In the genomic region with DNA sequence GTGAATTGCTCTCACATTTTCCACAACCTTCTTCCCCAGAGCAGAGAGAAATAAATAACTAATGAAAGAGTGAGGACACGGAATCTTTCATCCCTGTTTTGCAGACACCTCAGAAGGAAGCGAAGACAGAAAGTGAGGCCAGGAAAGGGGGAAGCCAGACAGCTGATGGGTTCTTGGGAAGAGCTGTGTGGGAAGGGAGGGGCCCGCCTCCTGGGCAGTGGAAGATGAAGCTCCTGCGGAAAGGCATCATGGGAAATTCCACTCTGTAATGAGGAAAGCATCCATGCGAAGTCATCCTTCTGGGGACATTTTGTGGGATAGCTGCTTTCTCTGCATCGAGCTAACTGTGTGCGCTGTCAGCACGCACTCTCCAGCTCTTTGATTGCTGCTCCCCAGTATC, we compare ENCODE assay signal across 17 mouse cellular contexts.
DNase-seq lines count a peak whose midpoint lies in the region; ATAC-seq and TF ChIP-seq lines count a peak whose summit lies in the region.
"Had no signal": no experiment of that assay in that cellular context is flagged by ENCODE, and none has a peak within 500 bp of the region (broad histone marks: within the 10 kb centered on the region; RNA-seq: fewer than 3 reads in every experiment).

No protein-coding gene starts in this region.

- no peaks in the 10 kb centered on the region for H3K27me3 ChIP-seq in hindbrain, embryonic 13.5 days
- H3K27me3 ChIP-seq in hindbrain, embryonic 11.5 days (ENCODE audit: control insufficient read depth, insufficient read depth, low read length) = no peaks in the 10 kb centered on the region
- H3K27me3 ChIP-seq in hindbrain, postnatal 0 days (ENCODE audit: insufficient read depth, low read length) = no peaks in the 10 kb centered on the region
- H3K27me3 ChIP-seq in neural tube, embryonic 14.5 days (ENCODE audit: control insufficient read depth, insufficient read depth, low read length) = no peaks in the 10 kb centered on the region
- H3K27me3 ChIP-seq: forebrain, embryonic 15.5 days had no signal

- no peak for DNase-seq in hindbrain, embryonic 11.5 days (ENCODE audit: low spot score)
- DNase-seq in embryo, embryonic 10.5 days (ENCODE audit: low spot score) = peak; percentile 14
- DNase-seq in hindbrain, postnatal 0 days (ENCODE audit: low spot score) = peak; percentile 46
- no peak for DNase-seq in urinary bladder, postnatal 14 days (ENCODE audit: low spot score)
- no peak for DNase-seq in spleen, postnatal 14 days (ENCODE audit: low spot score in 2 of 2)
- DNase-seq in kidney, postnatal 36 days = no peak
- DNase-seq: adrenal gland, postnatal 10 days; cerebellum, adult 2 months; left cerebral cortex, postnatal 4 days; lung, embryonic 14.5 days; lung, postnatal 4 days; right cerebral cortex, postnatal 14 days; thymus, postnatal 25 days had no signal

- peak overlapping the region; percentile 36 for H3K27ac ChIP-seq in hindbrain, embryonic 13.5 days
- H3K27ac ChIP-seq in hindbrain, embryonic 11.5 days (ENCODE audit: low read depth, low read length) = no peak overlapping the region
- no peak overlapping the region for H3K27ac ChIP-seq in hindbrain, postnatal 0 days
- H3K27ac ChIP-seq in neural tube, embryonic 14.5 days (ENCODE audit: low read depth, low read length) = peak overlapping the region; percentile 36; the same call in 1 of the 2 replicates
- H3K27ac ChIP-seq: forebrain, embryonic 15.5 days had no signal

- 66% methylated on average over 8 of the region's 8 CpGs for WGBS in hindbrain, embryonic 13.5 days
- WGBS in hindbrain, embryonic 11.5 days = 79% methylated on average over 8 of the region's 8 CpGs
- WGBS in hindbrain, postnatal 0 days = 60% methylated on average over 8 of the region's 8 CpGs
- 23% methylated on average over 8 of the region's 8 CpGs for WGBS in neural tube, embryonic 14.5 days

- no peak overlapping the region for H3K4me3 ChIP-seq in hindbrain, embryonic 13.5 days
- H3K4me3 ChIP-seq in hindbrain, embryonic 11.5 days (ENCODE audit: low read depth, low read length) = no peak overlapping the region
- H3K4me3 ChIP-seq in hindbrain, postnatal 0 days (ENCODE audit: low read length) = no peak overlapping the region
- H3K4me3 ChIP-seq in neural tube, embryonic 14.5 days (ENCODE audit: low read depth, low read length) = no peak overlapping the region
- H3K4me3 ChIP-seq: forebrain, embryonic 15.5 days had no signal

- ATAC-seq in hindbrain, embryonic 13.5 days (ENCODE audit: low FRiP score) = peak; percentile 43; the same call in 1 of the 2 replicates
- ATAC-seq in hindbrain, embryonic 11.5 days (ENCODE audit: low FRiP score) = no peak
- no peak for ATAC-seq in hindbrain, postnatal 0 days
- peak; percentile 54; the same call in 1 of the 2 replicates for ATAC-seq in neural tube, embryonic 14.5 days (ENCODE audit: low read depth)
- ATAC-seq: forebrain, embryonic 15.5 days had no signal

- no peaks in the 10 kb centered on the region for H3K9me3 ChIP-seq in hindbrain, embryonic 13.5 days
- no peaks in the 10 kb centered on the region for H3K9me3 ChIP-seq in hindbrain, embryonic 11.5 days (ENCODE audit: control insufficient read depth, low read length)
- H3K9me3 ChIP-seq in hindbrain, postnatal 0 days (ENCODE audit: low read length) = no peaks in the 10 kb centered on the region
- no peaks in the 10 kb centered on the region for H3K9me3 ChIP-seq in neural tube, embryonic 14.5 days (ENCODE audit: control insufficient read depth, low read length)
- H3K9me3 ChIP-seq: forebrain, embryonic 15.5 days had no signal

- H3K36me3 ChIP-seq in hindbrain, embryonic 13.5 days = no peaks in the 10 kb centered on the region
- no peaks in the 10 kb centered on the region for H3K36me3 ChIP-seq in hindbrain, embryonic 11.5 days (ENCODE audit: control insufficient read depth, insufficient read depth, low read length)
- H3K36me3 ChIP-seq in hindbrain, postnatal 0 days (ENCODE audit: insufficient read depth, low read length) = no peaks in the 10 kb centered on the region
- no peaks in the 10 kb centered on the region for H3K36me3 ChIP-seq in neural tube, embryonic 14.5 days (ENCODE audit: control insufficient read depth, insufficient read depth, low read length)
- H3K36me3 ChIP-seq: forebrain, embryonic 15.5 days had no signal

- peaks cover 16% of the 10 kb centered on the region for H3K4me1 ChIP-seq in hindbrain, embryonic 13.5 days (replicated peaks)
- H3K4me1 ChIP-seq in hindbrain, embryonic 11.5 days (replicated peaks; ENCODE audit: control insufficient read depth, insufficient read depth, low read length) = no peaks in the 10 kb centered on the region
- no peaks in the 10 kb centered on the region for H3K4me1 ChIP-seq in hindbrain, postnatal 0 days (ENCODE audit: insufficient read depth, low read length)
- H3K4me1 ChIP-seq in neural tube, embryonic 14.5 days (ENCODE audit: control insufficient read depth, insufficient read depth, low read length) = no peaks in the 10 kb centered on the region
- H3K4me1 ChIP-seq: forebrain, embryonic 15.5 days had no signal

- H3K9ac ChIP-seq in hindbrain, embryonic 13.5 days = no peak overlapping the region
- H3K9ac ChIP-seq in hindbrain, embryonic 11.5 days (ENCODE audit: low read depth, low read length) = no peak overlapping the region
- H3K9ac ChIP-seq in hindbrain, postnatal 0 days (replicated peaks; ENCODE audit: low read length) = no peak overlapping the region
- H3K9ac ChIP-seq in neural tube, embryonic 14.5 days (replicated peaks; ENCODE audit: low read depth, low read length) = no peak overlapping the region
- H3K9ac ChIP-seq: forebrain, embryonic 15.5 days; lung, embryonic 14.5 days had no signal

- TF ChIP-seq CTCF in hindbrain, postnatal 0 days (IDR thresholded peaks at IDR 0.05; ENCODE audit: low read depth) = no peak

- peak overlapping the region; percentile 3; the same call in 1 of the 2 replicates for H3K4me2 ChIP-seq in hindbrain, embryonic 13.5 days
- H3K4me2 ChIP-seq in hindbrain, embryonic 11.5 days (replicated peaks; ENCODE audit: low read depth, low read length) = no peak overlapping the region
- H3K4me2 ChIP-seq in hindbrain, postnatal 0 days (ENCODE audit: low read depth, low read length) = 0 out of 2 replicates have a peak overlapping the region, but pooled peaks have one; percentile 14
- H3K4me2 ChIP-seq in neural tube, embryonic 14.5 days (ENCODE audit: low read depth, low read length) = peak overlapping the region; percentile 29; the same call in 1 of the 2 replicates
- H3K4me2 ChIP-seq: forebrain, embryonic 15.5 days; liver, embryonic 11.5 days; lung, embryonic 14.5 days had no signal

Comparison
In these comparisons a context has a peak if more than half of its experiments do, and no peak if none do; other contexts are left out.
1. ATAC-seq: peak in hindbrain, embryonic 13.5 days (single experiment) and neural tube, embryonic 14.5 days (single experiment); none in hindbrain, embryonic 11.5 days (single experiment) and hindbrain, postnatal 0 days (single experiment).
2. H3K27ac ChIP-seq: peak in hindbrain, embryonic 13.5 days (single experiment) and neural tube, embryonic 14.5 days (single experiment); none in hindbrain, embryonic 11.5 days (single experiment) and hindbrain, postnatal 0 days (single experiment).
3. DNase-seq: peak in embryo, embryonic 10.5 days (single experiment) and hindbrain, postnatal 0 days (single experiment); none in hindbrain, embryonic 11.5 days (single experiment), urinary bladder, postnatal 14 days (single experiment), spleen, postnatal 14 days (0 of 2) and kidney, postnatal 36 days (0 of 2).